Mouse (Mus musculus): ENCODE data around the gene Rpl23. TPM values are rescaled to one million over a fixed set of nuclear protein-coding genes. Genes with fewer than 3 reads are reported as not detected.

Gene Rpl23
- polyA plus RNA-seq, 1 experiment from 2014 or later: 404 TPM

- peaks cover 26% of the 10 kb centered on the region for H3K4me1 ChIP-seq (replicated peaks)
- peaks cover 52% of the 10 kb centered on the region for H3K36me3 ChIP-seq
- ATAC-seq (ENCODE audit: insufficient number of reproducible peaks, low FRiP score): no peak
- H3K27ac ChIP-seq (ENCODE audit: poor library complexity, severe bottlenecking): no peak overlapping the region
- H3K4me3 ChIP-seq: peak overlapping the region; percentile 88
- no peaks in the 10 kb centered on the region for H3K9me3 ChIP-seq (replicated peaks)
- 52% methylated on average over 2 of the region's 2 CpGs for WGBS
- H3K27me3 ChIP-seq (replicated peaks): no peaks in the 10 kb centered on the region
- peak overlapping the region; percentile 98 for H3K9ac ChIP-seq
- H3K4me2 ChIP-seq: peak overlapping the region; percentile 93
Observed at GRCm38 (mm10) chr11:97779968-97780701, 2.1 kb downstream of the Rpl23 start.

- Histone ChIP-seq H3K9ac (no peak overlapping the region), H3K36me3 (peaks cover 54% of the 10 kb centered on the region), H3K4me1 (replicated peaks) (peaks cover 26% of the 10 kb centered on the region), H3K4me3 (no peak overlapping the region), H3K27me3 (replicated peaks) (no peaks in the 10 kb centered on the region), H3K4me2 (no peak overlapping the region), H3K27ac (ENCODE audit: poor library complexity, severe bottlenecking) (no peak overlapping the region), H3K9me3 (replicated peaks) (no peaks in the 10 kb centered on the region)
- no peak for ATAC-seq (ENCODE audit: insufficient number of reproducible peaks, low FRiP score)
- WGBS: 87% methylated on average over 1 of the region's 1 CpGs
Observed at GRCm38 (mm10) chr11:97778918-97779317, 3.3 kb downstream of the Rpl23 start.

DNA sequence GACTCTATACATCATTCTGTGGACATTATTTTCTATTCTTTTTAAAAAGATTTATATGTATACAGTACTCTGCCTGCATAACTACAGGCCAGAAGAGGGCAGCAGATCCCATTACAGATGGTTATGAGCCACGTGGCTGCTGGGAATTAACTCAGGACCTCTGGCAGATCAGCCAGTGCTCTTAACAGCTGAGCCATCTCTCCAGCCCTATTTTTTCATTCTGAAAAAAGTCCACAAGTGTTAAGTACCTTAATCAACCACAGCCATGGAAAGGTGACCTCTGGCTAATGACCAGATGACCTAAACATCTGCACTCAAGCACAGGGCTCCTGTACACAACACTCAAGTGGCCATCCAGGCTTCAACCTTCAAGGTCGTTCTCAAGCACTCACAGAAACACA, 5.1 kb downstream of the Rpl23 start:
- peaks cover 54% of the 10 kb centered on the region for H3K36me3 ChIP-seq
- H3K27ac ChIP-seq (ENCODE audit: poor library complexity, severe bottlenecking): no peak overlapping the region
- no peak overlapping the region for H3K4me2 ChIP-seq
- no peak overlapping the region for H3K9ac ChIP-seq
- ATAC-seq (ENCODE audit: insufficient number of reproducible peaks, low FRiP score): no peak
- H3K4me3 ChIP-seq: no peak overlapping the region
- H3K4me1 ChIP-seq (replicated peaks): peaks cover 21% of the 10 kb centered on the region
- no peaks in the 10 kb centered on the region for H3K9me3 ChIP-seq (replicated peaks)
- H3K27me3 ChIP-seq (replicated peaks): no peaks in the 10 kb centered on the region
- 43% methylated on average over 2 of the region's 2 CpGs for WGBS

DNA sequence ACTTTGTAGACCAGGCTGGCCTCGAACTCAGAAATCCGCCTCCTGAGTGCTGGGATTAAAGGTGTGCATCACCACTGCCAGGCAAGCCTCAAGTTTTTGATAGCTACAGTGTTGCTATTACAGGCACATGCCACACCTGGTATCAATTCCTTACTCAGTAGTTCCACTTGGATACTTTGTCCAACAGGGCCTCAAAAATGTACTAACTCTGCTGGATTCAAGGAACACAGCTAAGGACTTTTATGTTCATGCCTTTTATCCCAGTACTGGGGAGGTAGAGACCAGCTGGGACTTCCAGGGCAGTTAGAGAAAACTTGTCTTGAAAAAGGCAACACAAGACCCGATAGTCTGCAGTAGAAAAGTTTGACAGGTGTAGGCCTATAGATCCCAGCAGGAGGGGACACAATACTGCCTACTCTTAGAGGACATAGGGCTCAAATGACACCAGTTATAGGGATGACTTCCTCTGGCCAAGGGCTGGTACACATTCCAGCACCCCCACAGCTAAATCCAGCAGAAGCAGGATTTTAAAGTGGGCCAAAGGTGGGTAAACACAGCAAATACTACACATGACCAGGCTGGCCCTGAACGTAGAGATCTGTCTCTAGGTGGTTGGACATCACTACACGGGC, 5.6 kb downstream of the Rpl23 start:
- peaks cover 54% of the 10 kb centered on the region for H3K36me3 ChIP-seq
- H3K4me1 ChIP-seq (replicated peaks): peaks cover 21% of the 10 kb centered on the region
- H3K4me2 ChIP-seq: no peak overlapping the region
- no peak overlapping the region for H3K4me3 ChIP-seq
- no peak overlapping the region for H3K9ac ChIP-seq
- peak; percentile 29; the same call in 1 of the 2 replicates for ATAC-seq (ENCODE audit: insufficient number of reproducible peaks, low FRiP score)
- H3K27ac ChIP-seq (ENCODE audit: poor library complexity, severe bottlenecking): no peak overlapping the region
- H3K9me3 ChIP-seq (replicated peaks): no peaks in the 10 kb centered on the region
- 60% methylated on average over 5 of the region's 5 CpGs for WGBS
- no peaks in the 10 kb centered on the region for H3K27me3 ChIP-seq (replicated peaks)

GRCm38 (mm10) chr11:97775808-97776496, 6.3 kb downstream of the Rpl23 start, which contains the start of gene 1700001P01Rik:
Gene 1700001P01Rik (minus strand): TSS chr11:97775918.
- Histone ChIP-seq H3K9me3 (replicated peaks) (no peaks in the 10 kb centered on the region), H3K4me1 (replicated peaks) (peaks cover 17% of the 10 kb centered on the region), H3K9ac (no peak within 1 kb of the TSS), H3K27me3 (replicated peaks) (no peaks in the 10 kb centered on the region), H3K4me2 (no peak within 1 kb of the TSS), H3K27ac (ENCODE audit: poor library complexity, severe bottlenecking) (no peak within 1 kb of the TSS), H3K36me3 (peaks cover 53% of the 10 kb centered on the region), H3K4me3 (no peak within 1 kb of the TSS)
- 46% methylated on average over 17 of the region's 17 CpGs for WGBS
- no peak for ATAC-seq (ENCODE audit: insufficient number of reproducible peaks, low FRiP score)

DNA sequence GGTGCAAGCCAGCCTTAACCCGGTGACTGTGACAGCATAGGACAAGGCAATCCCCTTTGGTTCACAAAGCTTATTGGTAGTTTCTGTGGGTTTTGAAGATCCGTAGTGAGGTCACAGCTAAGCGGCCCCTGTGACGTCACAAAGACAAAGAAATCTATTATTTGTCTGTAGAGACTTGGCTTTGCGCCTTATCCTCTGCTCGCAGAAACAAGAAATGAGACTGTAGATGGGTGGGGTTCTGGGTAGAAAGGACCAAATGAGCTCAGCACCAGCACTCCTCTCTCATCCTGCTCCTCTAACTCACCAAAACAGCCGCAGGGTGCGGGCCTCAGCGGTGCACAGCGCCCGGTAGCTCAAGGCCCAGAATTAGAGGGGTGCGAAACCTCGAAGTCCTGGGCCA, 7.1 kb downstream of the Rpl23 start:
- no peak overlapping the region for H3K4me3 ChIP-seq
- H3K9me3 ChIP-seq (replicated peaks): no peaks in the 10 kb centered on the region
- peaks cover 9% of the 10 kb centered on the region for H3K4me1 ChIP-seq (replicated peaks)
- H3K4me2 ChIP-seq: no peak overlapping the region
- H3K27me3 ChIP-seq (replicated peaks): no peaks in the 10 kb centered on the region
- no peak overlapping the region for H3K9ac ChIP-seq
- WGBS: 78% methylated on average over 13 of the region's 13 CpGs
- H3K27ac ChIP-seq (ENCODE audit: poor library complexity, severe bottlenecking): no peak overlapping the region
- no peak for ATAC-seq (ENCODE audit: insufficient number of reproducible peaks, low FRiP score)
- H3K36me3 ChIP-seq: peaks cover 45% of the 10 kb centered on the region

- no peak overlapping the region for H3K4me3 ChIP-seq
- H3K9me3 ChIP-seq (replicated peaks): no peaks in the 10 kb centered on the region
- WGBS: 72% methylated on average over 14 of the region's 14 CpGs
- no peak overlapping the region for H3K9ac ChIP-seq
- no peaks in the 10 kb centered on the region for H3K4me1 ChIP-seq (replicated peaks)
- H3K27me3 ChIP-seq (replicated peaks): no peaks in the 10 kb centered on the region
- H3K4me2 ChIP-seq: no peak overlapping the region
- peaks cover 9% of the 10 kb centered on the region for H3K36me3 ChIP-seq
- no peak overlapping the region for H3K27ac ChIP-seq (ENCODE audit: poor library complexity, severe bottlenecking)
- ATAC-seq (ENCODE audit: insufficient number of reproducible peaks, low FRiP score): no peak
Observed at GRCm38 (mm10) chr11:97771410-97771809, 10.8 kb downstream of the Rpl23 start.

GRCm38 (mm10) chr11:97769704-97770103, 12.5 kb downstream of the Rpl23 start:
- ATAC-seq (ENCODE audit: insufficient number of reproducible peaks, low FRiP score): no peak
- H3K36me3 ChIP-seq: no peaks in the 10 kb centered on the region
- H3K4me1 ChIP-seq (replicated peaks): peaks cover 12% of the 10 kb centered on the region
- no peak overlapping the region for H3K27ac ChIP-seq (ENCODE audit: poor library complexity, severe bottlenecking)
- WGBS: 34% methylated on average over 2 of the region's 2 CpGs
- H3K9ac ChIP-seq: no peak overlapping the region
- H3K4me2 ChIP-seq: no peak overlapping the region
- no peak overlapping the region for H3K4me3 ChIP-seq
- no peaks in the 10 kb centered on the region for H3K27me3 ChIP-seq (replicated peaks)
- H3K9me3 ChIP-seq (replicated peaks): no peaks in the 10 kb centered on the region

DNA sequence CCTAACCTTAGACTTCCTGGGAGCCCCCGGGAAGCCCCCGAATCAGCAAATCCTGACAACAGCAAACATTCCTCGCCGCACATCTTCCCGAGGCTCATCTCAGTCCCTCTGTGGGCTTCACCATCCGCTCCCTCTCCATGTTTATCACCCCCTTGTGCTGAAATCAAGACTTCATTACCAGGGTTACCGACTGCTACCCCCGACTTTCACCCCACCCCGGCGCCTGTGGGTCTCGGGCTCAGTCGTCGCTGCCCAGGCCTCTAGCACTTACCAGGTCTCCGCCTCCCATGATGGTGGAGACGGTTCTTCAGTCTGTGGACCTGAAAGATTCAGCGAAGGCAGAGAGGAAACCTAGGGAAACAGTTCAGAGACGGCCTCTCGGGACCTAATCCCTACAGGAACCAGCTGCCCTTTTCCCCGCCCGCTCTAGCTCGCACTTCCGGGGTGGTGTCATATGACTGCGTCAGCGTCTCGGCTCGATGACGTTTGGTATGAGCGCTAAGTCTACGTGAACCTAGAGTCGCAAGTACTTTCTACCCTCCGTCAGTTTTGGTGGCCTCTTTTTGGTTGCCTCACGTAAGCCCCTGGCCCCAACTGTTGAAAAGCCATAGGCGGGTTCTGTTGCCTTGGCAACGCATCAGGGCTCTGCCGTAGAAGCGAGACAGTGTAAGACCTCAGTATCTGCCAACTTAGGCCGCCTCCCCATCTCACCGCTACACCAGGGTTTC, 15.9 kb downstream of the Rpl23 start, which contains the start of gene Cwc25:
Gene Cwc25 (minus strand): TSS at position 403 of the 728 bp plus-strand sequence.
- WGBS: under 1% methylated on average over 38 of the region's 38 CpGs
- peak within 1 kb of the TSS; percentile 82 for H3K27ac ChIP-seq (ENCODE audit: poor library complexity, severe bottlenecking)
- peak within 1 kb of the TSS; percentile 88 for H3K9ac ChIP-seq
- H3K4me3 ChIP-seq: peak within 1 kb of the TSS; percentile 85
- H3K9me3 ChIP-seq (replicated peaks): no peaks in the 10 kb centered on the region
- H3K27me3 ChIP-seq (replicated peaks): no peaks in the 10 kb centered on the region
- peak within 1 kb of the TSS; percentile 85 for H3K4me2 ChIP-seq
- H3K4me1 ChIP-seq (replicated peaks): peaks cover 17% of the 10 kb centered on the region
- peaks cover 31% of the 10 kb centered on the region for H3K36me3 ChIP-seq
- ATAC-seq (ENCODE audit: insufficient number of reproducible peaks, low FRiP score): peak; percentile 93

GRCm38 (mm10) chr11:97761638-97762037, 20.6 kb downstream of the Rpl23 start:
- ATAC-seq (ENCODE audit: insufficient number of reproducible peaks, low FRiP score): no peak
- Histone ChIP-seq H3K27me3 (replicated peaks) (no peaks in the 10 kb centered on the region), H3K4me1 (replicated peaks) (peaks cover 21% of the 10 kb centered on the region), H3K9me3 (replicated peaks) (no peaks in the 10 kb centered on the region), H3K9ac (no peak overlapping the region), H3K36me3 (peaks cover 74% of the 10 kb centered on the region), H3K4me3 (no peak overlapping the region), H3K4me2 (no peak overlapping the region), H3K27ac (ENCODE audit: poor library complexity, severe bottlenecking) (no peak overlapping the region)

DNA sequence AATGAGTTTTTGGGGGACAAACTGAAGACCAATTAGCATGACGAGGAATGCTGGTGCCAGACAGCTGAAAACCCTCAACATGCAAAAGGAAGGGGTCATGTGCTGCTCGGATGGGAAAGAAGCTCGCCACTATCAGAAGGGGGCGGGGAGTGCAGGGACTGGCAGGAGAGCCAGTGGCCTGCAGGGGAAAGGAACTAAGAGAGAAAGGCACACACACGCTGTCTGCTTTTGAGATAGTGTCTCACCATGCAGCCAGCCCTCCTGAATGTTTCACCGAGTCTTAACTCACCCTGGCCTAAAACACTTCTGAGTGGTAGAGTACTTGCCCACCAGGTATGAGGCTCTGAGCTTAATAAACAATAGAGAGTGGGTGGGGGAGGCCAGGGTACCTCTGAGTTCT, 23.3 kb downstream of the Rpl23 start:
- Histone ChIP-seq H3K27ac (ENCODE audit: poor library complexity, severe bottlenecking) (no peak overlapping the region), H3K36me3 (peaks cover 85% of the 10 kb centered on the region), H3K27me3 (replicated peaks) (no peaks in the 10 kb centered on the region), H3K4me2 (no peak overlapping the region), H3K4me1 (replicated peaks) (0 out of 2 replicates have a peak, but pooled peaks cover 4% of the 10 kb centered on the region), H3K9me3 (replicated peaks) (no peaks in the 10 kb centered on the region), H3K4me3 (no peak overlapping the region), H3K9ac (no peak overlapping the region)
- no peak for ATAC-seq (ENCODE audit: insufficient number of reproducible peaks, low FRiP score)
- 66% methylated on average over 6 of the region's 6 CpGs for WGBS
